Mouse (Mus musculus) CD4-positive, CD25-positive, alpha-beta regulatory T cell, adult 9 weeks (primary cell): ENCODE results near the gene Kbtbd2. TPM values are rescaled to one million over a fixed set of nuclear protein-coding genes. Genes with fewer than 3 reads are reported as not detected.

Experiments
- polyA plus RNA-seq: library from polyadenylated mRNA; unstranded; fragments of 100-300 nt; shearing (Covaris generic); gene quantifications from one replicate; pipeline ENCODE4 v1.2.1, GENCODE M21; 2017

The Kbtbd2 gene
- 20.4 TPM for polyA plus RNA-seq

GRCm38 (mm10) chr6:56797311-56798151 lies at the start of gene Kbtbd2:
TSS of gene Kbtbd2 (minus strand) at chr6:56797813.

GRCm38 (mm10) chr6:56831697-56832406 lies 34.2 kb upstream of the Kbtbd2 start, which contains the start of gene Fkbp9:
TSS of gene Fkbp9 (plus strand) at chr6:56832059.

Other genes with a start within 250 kb of the Kbtbd2 start
- gene Pde1c, start 228.7 kb downstream of the Kbtbd2 start, polyA plus RNA-seq, result 0.22 TPM
- gene Lsm5, start 93.1 kb downstream of the Kbtbd2 start, polyA plus RNA-seq, result 123 TPM
- 13.4 TPM for gene Avl9, start 82.9 kb downstream of the Kbtbd2 start, polyA plus RNA-seq
- gene Fkbp9, start 34.2 kb upstream of the Kbtbd2 start, polyA plus RNA-seq, result not detected
- 45.3 TPM for gene Nt5c3, start 126.1 kb upstream of the Kbtbd2 start, polyA plus RNA-seq
- 0.48 TPM for gene Vmn1r4, start 126.2 kb upstream of the Kbtbd2 start, polyA plus RNA-seq
- gene Vmn1r5, start 172.5 kb upstream of the Kbtbd2 start, polyA plus RNA-seq, result not detected
- not detected for gene Vmn1r6, start 199.4 kb upstream of the Kbtbd2 start, polyA plus RNA-seq
- gene Vmn1r7, start 227.5 kb upstream of the Kbtbd2 start, polyA plus RNA-seq, result not detected
- gene Vmn1r8, start 234.5 kb upstream of the Kbtbd2 start, polyA plus RNA-seq, result not detected